Mouse (Mus musculus): ENCODE measurements around the gene Scnm1. TPM values are rescaled to one million over a fixed set of nuclear protein-coding genes. Genes with fewer than 3 reads are reported as not detected.

The Scnm1 gene
- 19.3 and 23.7 TPM in 2 replicates for polyA plus RNA-seq (2015; fragmentation: Nextera tagmentation; extraction: Ambion mirVana)

DNA sequence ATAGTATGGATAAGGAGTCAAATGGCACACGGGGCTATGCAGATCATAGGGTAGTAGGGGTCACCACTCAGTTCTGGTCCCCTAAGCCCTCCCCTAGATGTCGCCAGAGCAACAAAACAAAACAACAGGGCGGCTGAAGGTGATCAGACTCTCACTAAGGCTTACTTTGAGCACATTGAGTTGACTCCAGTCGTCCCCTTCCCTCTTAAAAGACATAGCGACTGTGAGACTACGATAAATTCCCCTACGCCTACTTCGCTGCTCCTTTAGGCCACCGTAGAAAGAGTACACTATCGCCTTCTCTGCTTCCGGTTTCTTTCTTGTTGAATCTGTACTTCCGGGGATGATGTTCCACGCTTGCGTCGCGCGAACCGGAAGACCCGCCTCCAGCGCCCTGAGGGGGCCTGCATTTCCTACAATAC is at the start of gene Scnm1, which contains the start of gene Lysmd1:
Scnm1 (minus strand) TSS at position 332 of the 422 bp plus-strand sequence.
Lysmd1 (plus strand) TSS at position 409 of the 422 bp plus-strand sequence.
- H3K4me3 ChIP-seq (ENCODE audit: low read depth, low read length), result peak within 1 kb of the TSS; percentile 65
- H3K9ac ChIP-seq (replicated peaks), result peak within 1 kb of the TSS; percentile 68
- peak within 1 kb of the TSS; percentile 79 for H3K4me2 ChIP-seq (ENCODE audit: low read depth, low read length)
- H3K36me3 ChIP-seq (replicated peaks; ENCODE audit: insufficient read depth, low read length), result peaks cover 23% of the 10 kb centered on the region
- DNase-seq, result peak; percentile 93
- H3K9me3 ChIP-seq (ENCODE audit: low read length), result no peaks in the 10 kb centered on the region
- peak; percentile 73 for TF ChIP-seq EP300 (IDR thresholded peaks at IDR 0.05; ENCODE audit: low read depth)
- peak; percentile 44 for TF ChIP-seq CTCF (IDR thresholded peaks at IDR 0.05; ENCODE audit: low read depth)
- 0% methylated on average over 20 of the region's 20 CpGs for whole genome bisulfite sequencing (ENCODE audit: insufficient replicate concordance)
- H3K27ac ChIP-seq (ENCODE audit: low read depth), result peak within 1 kb of the TSS; percentile 55
- ATAC-seq, result peak; percentile 96
- H3K4me1 ChIP-seq (ENCODE audit: insufficient read depth), result peaks cover 29% of the 10 kb centered on the region
- no peaks in the 10 kb centered on the region for H3K27me3 ChIP-seq (ENCODE audit: insufficient read depth, low read length)

GRCm38 (mm10) chr3:95181841-95182240 is 48.0 kb upstream of the Scnm1 start:
- H3K9me3 ChIP-seq (ENCODE audit: low read length), result no peaks in the 10 kb centered on the region
- no peak for TF ChIP-seq EP300 (IDR thresholded peaks at IDR 0.05; ENCODE audit: low read depth)
- no peak for TF ChIP-seq CTCF (IDR thresholded peaks at IDR 0.05; ENCODE audit: low read depth)
- ATAC-seq (no peak), DNase-seq (no peak)
- no peaks in the 10 kb centered on the region for H3K27me3 ChIP-seq (ENCODE audit: insufficient read depth, low read length)
- H3K9ac ChIP-seq (replicated peaks), result no peak overlapping the region
- WGBS (ENCODE audit: insufficient replicate concordance), result 57% methylated on average over 1 of the region's 1 CpGs
- H3K4me2 ChIP-seq (ENCODE audit: low read depth, low read length), result no peak overlapping the region
- peaks cover 42% of the 10 kb centered on the region for H3K36me3 ChIP-seq (replicated peaks; ENCODE audit: insufficient read depth, low read length)
- no peaks in the 10 kb centered on the region for H3K4me1 ChIP-seq (ENCODE audit: insufficient read depth)
- no peak overlapping the region for H3K27ac ChIP-seq (ENCODE audit: low read depth)
- H3K4me3 ChIP-seq (ENCODE audit: low read depth, low read length), result no peak overlapping the region

- Histone ChIP-seq H3K9ac (replicated peaks) (no peak overlapping the region), H3K4me1 (ENCODE audit: insufficient read depth) (no peaks in the 10 kb centered on the region), H3K27ac (ENCODE audit: low read depth) (no peak overlapping the region), H3K4me2 (ENCODE audit: low read depth, low read length) (no peak overlapping the region), H3K27me3 (ENCODE audit: insufficient read depth, low read length) (no peaks in the 10 kb centered on the region), H3K9me3 (ENCODE audit: low read length) (no peaks in the 10 kb centered on the region), H3K36me3 (replicated peaks; ENCODE audit: insufficient read depth, low read length) (peaks cover 25% of the 10 kb centered on the region), H3K4me3 (ENCODE audit: low read depth, low read length) (no peak overlapping the region)
- no peak for DNase-seq
- 63% methylated on average over 3 of the region's 3 CpGs for WGBS (ENCODE audit: insufficient replicate concordance)
- no peak for ATAC-seq
- TF ChIP-seq EP300 (IDR thresholded peaks at IDR 0.05; ENCODE audit: low read depth), result no peak
Measured at GRCm38 (mm10) chr3:95179890-95180289, 46.1 kb upstream of the Scnm1 start.

- Histone ChIP-seq H3K9me3 (ENCODE audit: low read length) (no peaks in the 10 kb centered on the region), H3K4me3 (ENCODE audit: low read depth, low read length) (no peak overlapping the region), H3K27ac (ENCODE audit: low read depth) (no peak overlapping the region), H3K9ac (replicated peaks) (no peak overlapping the region), H3K36me3 (replicated peaks; ENCODE audit: insufficient read depth, low read length) (peaks cover 16% of the 10 kb centered on the region), H3K27me3 (ENCODE audit: insufficient read depth, low read length) (peaks cover 2% of the 10 kb centered on the region), H3K4me1 (ENCODE audit: insufficient read depth) (peaks cover 2% of the 10 kb centered on the region), H3K4me2 (ENCODE audit: low read depth, low read length) (no peak overlapping the region)
- 82% methylated on average over 5 of the region's 5 CpGs for WGBS (ENCODE audit: insufficient replicate concordance)
- ATAC-seq (no peak), DNase-seq (no peak)
- TF ChIP-seq EP300 (IDR thresholded peaks at IDR 0.05; ENCODE audit: low read depth) (no peak), CTCF (IDR thresholded peaks at IDR 0.05; ENCODE audit: low read depth) (no peak)
Measured at GRCm38 (mm10) chr3:95178948-95179347, 45.1 kb upstream of the Scnm1 start.

DNA sequence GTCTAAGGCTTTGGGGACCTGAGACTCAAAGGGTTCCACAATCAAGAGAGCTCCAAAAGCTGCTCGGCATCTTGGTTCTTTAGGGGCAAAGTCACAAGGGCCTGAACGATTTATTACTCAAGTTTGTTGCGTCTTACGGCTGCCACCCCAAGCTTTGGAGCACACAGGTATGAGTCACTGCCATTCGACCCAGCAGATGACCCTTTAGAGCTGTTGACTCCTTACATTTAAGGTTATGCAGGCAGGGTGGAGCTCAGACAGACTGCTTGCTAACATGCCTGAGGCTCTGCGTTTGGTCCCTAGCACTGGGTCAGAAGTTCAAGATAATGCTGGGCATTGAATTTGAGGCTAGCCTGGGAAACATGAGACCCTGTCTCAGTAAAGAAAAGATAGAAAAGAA is 43.8 kb upstream of the Scnm1 start:
- Histone ChIP-seq H3K4me1 (ENCODE audit: insufficient read depth) (peaks cover 12% of the 10 kb centered on the region), H3K9ac (replicated peaks) (no peak overlapping the region), H3K9me3 (ENCODE audit: low read length) (no peaks in the 10 kb centered on the region), H3K27me3 (ENCODE audit: insufficient read depth, low read length) (peaks cover 16% of the 10 kb centered on the region), H3K36me3 (replicated peaks; ENCODE audit: insufficient read depth, low read length) (peaks cover 6% of the 10 kb centered on the region; the same call in 1 of the 2 replicates), H3K4me2 (ENCODE audit: low read depth, low read length) (no peak overlapping the region), H3K4me3 (ENCODE audit: low read depth, low read length) (no peak overlapping the region), H3K27ac (ENCODE audit: low read depth) (no peak overlapping the region)
- ATAC-seq (no peak), DNase-seq (no peak)
- WGBS (ENCODE audit: insufficient replicate concordance), result 70% methylated on average over 6 of the region's 6 CpGs
- TF ChIP-seq EP300 (IDR thresholded peaks at IDR 0.05; ENCODE audit: low read depth) (no peak), CTCF (IDR thresholded peaks at IDR 0.05; ENCODE audit: low read depth) (no peak)

DNA sequence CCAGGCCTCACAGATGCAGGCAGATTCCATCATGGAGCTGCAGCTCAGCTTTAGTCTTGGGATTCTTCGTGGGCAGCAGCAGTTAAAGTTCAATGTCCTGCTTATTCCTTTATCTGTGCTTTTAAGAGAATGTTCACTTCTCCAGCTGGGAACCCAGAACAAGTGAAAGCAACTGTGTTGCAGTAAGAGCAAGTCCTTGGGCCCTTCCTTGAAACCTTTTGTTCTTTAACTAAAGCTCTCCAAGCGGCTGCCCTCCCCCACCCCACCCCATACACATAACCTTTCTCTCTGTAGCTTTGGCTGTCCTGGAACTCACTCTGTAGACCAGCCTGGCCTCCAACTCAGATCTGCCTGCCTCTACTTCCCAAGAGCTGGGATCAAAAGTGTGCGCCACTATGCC is 42.7 kb upstream of the Scnm1 start:
- ATAC-seq (no peak), DNase-seq (no peak)
- Histone ChIP-seq H3K4me1 (ENCODE audit: insufficient read depth) (peaks cover 12% of the 10 kb centered on the region), H3K9me3 (ENCODE audit: low read length) (no peaks in the 10 kb centered on the region), H3K4me2 (ENCODE audit: low read depth, low read length) (no peak overlapping the region), H3K9ac (replicated peaks) (no peak overlapping the region), H3K27me3 (ENCODE audit: insufficient read depth, low read length) (peaks cover 27% of the 10 kb centered on the region), H3K27ac (ENCODE audit: low read depth) (no peak overlapping the region), H3K4me3 (ENCODE audit: low read depth, low read length) (no peak overlapping the region), H3K36me3 (replicated peaks; ENCODE audit: insufficient read depth, low read length) (no peaks in the 10 kb centered on the region)
- 69% methylated on average over 3 of the region's 3 CpGs for WGBS (ENCODE audit: insufficient replicate concordance)
- TF ChIP-seq CTCF (IDR thresholded peaks at IDR 0.05; ENCODE audit: low read depth), result no peak
- no peak for TF ChIP-seq EP300 (IDR thresholded peaks at IDR 0.05; ENCODE audit: low read depth)
